Mouse (Mus musculus) cerebral cortex, adult 2 months (tissue): ENCODE results near the gene St6galnac6.

Experiments
- whole genome bisulfite sequencing: fragments of 180-500 bp; shearing (Covaris S2); methylation state at CpG from one replicate; pipeline ENCODE4 v1.1.7; 2018; 5-methylcytosine and 5-hydroxymethylcytosine counted together

St6galnac6 gene

DNA sequence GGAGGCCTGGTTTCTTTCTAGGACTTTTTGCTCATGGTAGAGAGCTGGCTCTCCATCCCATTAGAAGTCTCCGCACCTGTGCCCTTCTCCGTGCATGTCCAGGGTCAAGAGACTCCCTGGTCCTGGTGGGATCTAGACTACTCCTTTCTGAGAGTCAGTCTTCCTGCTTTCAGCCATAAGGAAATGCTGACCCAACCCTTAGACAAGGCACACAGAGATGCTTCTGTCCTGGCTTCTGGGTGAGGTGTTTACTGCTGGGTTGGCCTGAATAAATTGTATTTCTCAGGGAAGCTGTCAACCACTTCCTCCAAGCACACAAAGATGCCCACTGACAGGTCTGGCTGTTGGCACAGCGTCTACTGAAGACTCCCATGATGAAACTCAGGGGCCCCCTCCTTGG is at the start of gene St6galnac6:
TSS of gene St6galnac6 (plus strand) at position 301 of the 400 bp plus-strand sequence.
- 92% methylated on average over 3 of the region's 3 CpGs for WGBS

DNA sequence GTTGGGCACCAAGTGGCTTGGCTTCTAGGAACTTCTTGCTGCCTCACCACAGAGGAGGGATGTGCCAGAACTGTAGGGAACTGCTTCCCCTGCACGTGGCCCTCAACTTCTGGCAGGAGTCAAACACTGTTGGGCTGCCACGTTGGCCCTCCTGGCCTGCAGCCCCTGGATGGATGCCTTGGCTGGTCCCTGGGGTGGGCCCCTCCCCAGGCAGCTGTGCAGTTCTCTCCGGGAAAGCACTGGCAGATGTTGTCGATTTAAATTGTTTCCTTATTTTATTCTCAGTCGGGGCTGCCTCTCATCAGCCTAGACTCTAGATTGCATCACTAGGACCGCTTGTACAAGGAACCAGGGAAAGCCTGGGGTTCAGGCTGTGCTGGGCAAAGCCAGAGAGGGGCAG is 49.7 kb upstream of the St6galnac6 start:
- WGBS, result 32% methylated on average over 6 of the region's 6 CpGs

DNA sequence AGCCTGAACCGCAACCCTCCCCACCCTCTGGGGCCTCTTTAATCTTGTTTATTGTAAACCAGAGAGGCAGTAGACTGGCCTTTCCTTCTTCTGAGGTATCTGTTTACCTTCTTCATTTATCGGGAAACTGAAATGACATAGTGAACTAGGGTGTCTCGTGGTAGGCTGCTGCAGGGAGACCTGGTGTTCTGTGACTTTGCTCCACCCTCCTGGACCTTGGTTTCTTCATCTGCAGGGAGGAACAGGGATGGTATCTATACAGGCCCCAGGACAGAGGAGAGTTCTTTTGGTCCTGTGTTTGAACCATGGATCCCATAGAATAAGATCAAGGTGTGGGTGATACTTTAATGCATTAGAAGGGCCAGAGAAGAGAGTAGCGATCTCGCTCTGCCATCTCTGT is 48.3 kb upstream of the St6galnac6 start:
- 80% methylated on average over 5 of the region's 5 CpGs for WGBS

DNA sequence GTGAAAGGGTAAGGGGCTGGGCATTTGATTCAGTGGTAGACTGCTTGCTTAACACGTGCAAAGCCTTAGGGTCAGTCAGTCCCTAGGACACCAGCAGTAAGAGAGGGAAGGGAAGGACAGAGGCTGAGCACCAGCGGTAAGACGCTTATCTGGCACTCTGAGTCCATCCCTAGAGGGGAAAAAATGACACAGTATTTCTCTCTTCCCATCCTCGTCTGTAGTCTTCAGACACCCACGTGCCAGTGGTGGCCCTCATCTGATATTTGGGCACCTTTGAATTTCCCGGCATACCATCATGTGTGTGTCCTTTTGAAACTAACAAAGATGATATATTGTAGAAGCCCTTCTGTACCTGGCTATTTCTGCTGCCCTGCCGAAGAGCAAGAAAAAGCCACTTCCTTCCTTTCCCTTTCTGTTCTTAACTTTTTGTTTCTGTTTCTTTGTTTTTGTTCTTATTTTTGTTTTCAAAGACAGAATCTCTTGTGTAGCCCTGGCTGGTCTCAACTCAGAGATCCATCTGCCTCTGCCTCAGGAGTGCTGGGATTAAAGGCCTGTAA is 45.8 kb upstream of the St6galnac6 start:
- WGBS, result 67% methylated on average over 7 of the region's 7 CpGs

DNA sequence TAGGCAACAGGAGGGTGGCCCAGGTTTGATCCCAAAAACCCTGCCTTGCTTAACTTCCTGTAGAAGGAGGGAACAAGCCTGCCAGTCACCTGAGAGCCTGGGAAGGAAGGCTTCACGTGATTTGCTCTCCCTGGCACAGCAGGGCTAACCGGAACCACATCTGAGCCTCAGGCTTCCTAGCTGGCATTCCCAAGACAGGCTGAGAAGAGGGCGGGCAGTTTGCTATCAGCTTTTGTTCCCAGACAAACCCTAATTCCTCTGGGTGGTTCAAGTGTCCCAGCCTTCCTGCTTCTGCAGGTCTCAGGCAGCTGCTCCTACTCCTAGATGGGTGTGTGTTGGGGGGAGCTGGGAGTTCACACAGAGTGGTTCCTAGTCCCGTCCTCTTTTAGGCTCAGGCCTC is 44.0 kb upstream of the St6galnac6 start:
- WGBS, result 49% methylated on average over 4 of the region's 4 CpGs

DNA sequence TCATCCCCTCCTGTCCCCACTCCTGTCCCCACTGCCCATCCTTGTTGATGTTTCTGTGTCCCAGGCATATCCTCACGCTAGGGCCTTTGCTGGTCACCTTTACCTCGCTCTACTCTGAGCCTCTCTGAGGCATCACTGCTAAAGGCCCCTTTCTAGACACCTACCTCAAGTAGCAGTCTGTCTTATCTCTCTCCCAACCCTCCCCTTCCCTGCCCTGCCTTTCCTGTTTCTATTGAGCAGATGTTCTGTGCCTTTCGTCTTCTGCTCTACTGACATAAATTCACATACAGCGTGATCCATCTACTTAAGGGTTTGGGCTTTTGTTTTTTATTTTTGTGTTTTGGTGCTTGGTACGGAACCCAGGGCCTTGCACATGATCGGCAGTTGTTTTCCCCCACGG is 43.5 kb upstream of the St6galnac6 start:
- WGBS, result 68% methylated on average over 7 of the region's 7 CpGs

DNA sequence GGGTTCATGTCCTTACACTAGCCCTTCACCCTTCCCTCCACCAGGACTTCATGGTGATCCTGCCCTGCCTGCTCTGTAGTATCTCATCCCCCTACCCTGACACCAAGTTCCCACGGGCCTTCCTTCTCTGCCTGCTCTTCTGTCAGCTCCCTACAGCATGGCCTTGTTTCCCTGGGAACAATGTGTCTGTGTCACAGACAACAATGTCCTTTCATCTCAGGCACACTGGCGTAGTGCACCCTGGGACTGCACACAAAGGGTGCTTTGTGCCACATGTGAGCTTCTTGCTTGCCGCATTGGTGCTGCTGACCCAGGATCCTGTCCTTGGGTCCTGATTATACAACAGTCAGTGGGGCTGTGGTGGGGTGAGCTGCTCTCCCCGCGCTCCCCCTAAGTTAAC is 39.9 kb upstream of the St6galnac6 start:
- 56% methylated on average over 5 of the region's 5 CpGs for WGBS

DNA sequence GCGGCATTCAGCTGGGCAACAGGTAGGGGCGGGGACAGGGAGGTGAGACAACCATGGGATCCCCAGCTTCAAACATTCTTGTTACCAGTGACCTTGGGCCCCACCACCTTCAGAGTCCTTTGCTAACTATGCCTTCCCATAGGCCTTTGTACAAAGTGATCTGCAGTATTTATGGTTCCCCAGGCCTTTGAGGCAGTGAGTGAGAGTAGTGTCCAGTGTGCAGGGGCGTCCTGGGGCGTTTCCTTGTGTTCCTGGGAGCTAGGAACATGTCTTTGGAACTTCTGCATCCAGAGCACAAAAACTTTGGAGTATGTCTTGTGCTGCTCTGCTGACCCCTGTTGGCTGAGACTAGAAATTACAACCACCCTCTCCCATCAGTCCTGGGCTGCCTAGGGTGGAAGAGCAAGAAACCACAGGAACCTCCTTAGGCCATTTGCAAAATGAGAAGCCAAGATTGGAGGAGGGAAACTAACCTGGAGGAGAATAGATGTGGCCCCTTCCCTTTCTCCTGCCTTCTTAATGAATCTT is 32.9 kb upstream of the St6galnac6 start:
- 45% methylated on average over 4 of the region's 4 CpGs for WGBS

DNA sequence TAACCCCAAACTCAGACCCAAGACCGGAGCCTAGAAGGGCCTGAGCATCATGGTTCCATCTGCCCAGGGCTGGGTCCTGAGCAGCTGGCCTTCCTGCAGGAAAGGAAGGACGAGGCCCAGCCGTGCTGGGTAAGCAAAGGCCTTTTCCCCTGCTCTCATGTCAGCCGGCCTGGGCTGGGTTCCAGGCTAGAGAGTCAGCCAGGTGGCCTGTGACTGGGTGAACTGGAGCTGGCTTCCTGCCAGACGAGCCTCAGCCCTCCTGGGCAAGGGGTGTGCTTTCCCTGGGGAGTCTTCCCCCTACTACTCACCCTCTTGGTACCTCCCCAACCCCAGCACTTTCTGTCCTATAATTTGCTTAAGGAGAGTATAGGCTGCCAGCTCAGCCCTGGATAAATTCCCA is 31.4 kb upstream of the St6galnac6 start:
- 47% methylated on average over 5 of the region's 5 CpGs for WGBS

DNA sequence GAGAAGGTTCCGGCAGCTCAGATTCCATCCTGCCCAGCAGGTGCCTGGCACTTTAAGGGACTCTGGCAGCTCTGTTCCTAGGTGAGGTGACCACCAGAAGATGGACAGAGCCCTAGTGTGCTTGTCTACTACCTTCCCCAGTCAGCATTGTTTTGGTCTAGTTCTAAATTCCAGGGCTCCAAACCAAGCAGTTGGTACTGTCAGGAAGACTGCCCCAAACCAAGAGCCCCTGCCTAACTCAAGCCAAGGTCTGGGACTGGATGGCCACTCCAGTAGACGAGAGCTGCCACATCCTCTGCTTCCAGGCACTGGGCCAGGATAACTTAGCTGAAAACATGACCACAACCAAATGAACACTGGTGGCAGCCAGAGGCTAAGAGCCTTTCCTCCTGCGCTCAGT is 30.6 kb upstream of the St6galnac6 start:
- 70% methylated on average over 3 of the region's 3 CpGs for WGBS

DNA sequence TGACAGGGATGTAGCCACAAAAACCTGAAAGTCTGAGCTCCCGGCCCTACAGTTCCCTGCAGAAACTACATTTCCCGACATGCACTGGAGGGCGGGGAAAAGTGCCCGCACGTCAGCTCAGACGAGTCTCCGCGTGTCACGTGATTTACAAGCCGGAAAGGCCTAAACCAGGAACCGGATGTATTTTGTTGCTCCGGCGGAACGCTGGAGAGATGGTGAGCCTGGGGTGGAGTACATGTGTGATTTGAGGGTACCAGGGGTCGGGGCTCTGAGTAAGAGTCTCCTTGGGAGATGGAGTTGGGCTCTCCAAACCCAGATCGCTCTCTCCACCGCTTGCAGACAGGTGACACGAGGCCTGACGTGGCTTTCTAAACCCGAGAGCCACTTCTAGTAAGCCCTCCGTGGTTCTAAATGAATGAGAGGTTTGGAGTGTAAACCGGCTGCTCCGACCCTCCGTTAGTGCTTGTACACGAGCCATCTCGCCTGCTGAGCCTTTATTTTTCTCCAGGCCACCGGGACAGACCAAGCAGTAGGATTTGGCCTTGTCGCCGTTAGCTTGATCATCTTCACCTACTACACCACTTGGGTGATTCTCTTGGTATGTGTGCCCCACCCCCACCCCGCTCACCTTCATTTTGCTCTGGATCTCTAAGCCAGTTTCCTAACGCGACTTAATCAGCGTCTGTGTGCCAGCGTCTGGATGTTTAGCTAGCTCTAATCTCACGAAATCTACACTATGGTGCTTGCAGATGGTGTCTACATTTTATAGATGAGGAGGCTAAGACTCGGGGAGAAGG is 28.6 kb upstream of the St6galnac6 start, which contains the start of gene Dpm2:
TSS of gene Dpm2 (plus strand) at position 161 of the 797 bp plus-strand sequence.
- WGBS, result 1% methylated on average over 36 of the region's 36 CpGs

DNA sequence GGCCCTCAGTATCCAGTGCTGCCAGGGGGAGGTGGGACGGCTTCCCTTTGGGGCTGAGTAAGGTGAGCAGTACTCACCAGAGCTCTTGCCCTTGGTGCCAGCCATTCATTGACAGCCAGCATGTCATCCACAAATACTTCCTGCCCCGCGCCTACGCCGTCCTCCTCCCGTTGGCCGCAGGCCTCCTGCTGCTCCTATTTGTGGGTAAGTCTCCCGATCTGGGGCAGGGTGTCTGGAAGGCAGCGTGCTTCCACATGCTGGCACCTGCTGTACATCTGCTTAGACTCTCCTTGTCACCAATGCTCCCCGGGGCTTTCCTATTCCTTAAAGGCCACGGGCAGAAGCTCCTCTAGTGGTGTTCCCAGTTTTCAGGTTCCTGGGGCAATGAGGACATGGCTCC is 27.3 kb upstream of the St6galnac6 start:
- 77% methylated on average over 11 of the region's 11 CpGs for WGBS

DNA sequence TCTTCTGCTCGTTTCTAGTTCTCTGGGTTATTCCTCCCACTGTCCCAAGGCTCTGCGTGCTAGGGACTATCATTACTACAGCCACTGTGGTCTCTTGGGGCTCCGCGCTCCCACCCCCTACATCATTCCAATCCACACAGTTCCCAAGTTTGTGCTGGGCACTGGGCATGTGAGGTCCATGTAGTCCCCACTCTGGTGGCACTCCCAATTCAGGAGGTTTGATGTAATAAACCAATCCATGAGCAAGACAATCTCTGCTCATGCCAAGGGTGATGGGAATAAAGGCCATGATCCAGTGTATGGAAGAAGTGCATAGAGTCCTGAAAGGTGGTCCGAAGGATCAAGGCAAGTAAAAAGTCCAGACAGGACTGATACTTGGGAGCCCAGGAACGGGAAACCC is 25.0 kb upstream of the St6galnac6 start, which contains the start of gene Pip5kl1:
TSS of gene Pip5kl1 (plus strand) at position 301 of the 400 bp plus-strand sequence.
- WGBS, result 61% methylated on average over 6 of the region's 6 CpGs

DNA sequence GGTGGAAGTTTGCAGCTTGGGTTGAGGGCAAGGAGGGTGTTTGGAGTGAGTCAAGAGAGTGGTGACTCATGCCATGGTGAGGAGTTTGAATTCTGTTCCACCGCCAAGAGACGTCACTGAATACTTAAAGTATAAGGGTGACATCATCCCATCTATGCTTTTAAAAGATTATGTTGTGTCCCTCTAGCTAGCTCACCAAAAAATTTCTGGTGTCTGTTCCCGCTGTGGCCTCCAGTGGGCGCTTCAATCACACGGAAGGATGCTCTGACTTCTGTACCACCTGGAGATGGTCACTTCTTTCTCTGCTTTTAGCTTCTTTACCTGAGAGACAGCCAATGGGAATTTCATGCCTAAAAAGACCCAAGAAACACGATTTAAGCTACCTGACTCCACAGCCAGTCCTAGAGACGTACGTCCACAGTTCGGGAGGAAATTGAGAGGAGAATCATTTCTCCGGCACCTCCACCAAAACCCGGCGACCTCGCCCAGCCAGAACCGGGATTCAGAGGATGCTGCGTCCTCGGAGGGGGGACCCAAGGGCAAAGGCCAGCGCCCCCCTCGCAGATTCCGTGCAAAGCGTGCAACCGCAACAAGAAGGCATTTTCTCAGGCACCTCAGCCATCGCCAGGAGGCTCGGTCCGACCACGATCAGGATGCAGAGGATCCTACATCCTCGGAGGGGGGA is 24.5 kb upstream of the St6galnac6 start:
- 1% methylated on average over 26 of the region's 26 CpGs for WGBS

DNA sequence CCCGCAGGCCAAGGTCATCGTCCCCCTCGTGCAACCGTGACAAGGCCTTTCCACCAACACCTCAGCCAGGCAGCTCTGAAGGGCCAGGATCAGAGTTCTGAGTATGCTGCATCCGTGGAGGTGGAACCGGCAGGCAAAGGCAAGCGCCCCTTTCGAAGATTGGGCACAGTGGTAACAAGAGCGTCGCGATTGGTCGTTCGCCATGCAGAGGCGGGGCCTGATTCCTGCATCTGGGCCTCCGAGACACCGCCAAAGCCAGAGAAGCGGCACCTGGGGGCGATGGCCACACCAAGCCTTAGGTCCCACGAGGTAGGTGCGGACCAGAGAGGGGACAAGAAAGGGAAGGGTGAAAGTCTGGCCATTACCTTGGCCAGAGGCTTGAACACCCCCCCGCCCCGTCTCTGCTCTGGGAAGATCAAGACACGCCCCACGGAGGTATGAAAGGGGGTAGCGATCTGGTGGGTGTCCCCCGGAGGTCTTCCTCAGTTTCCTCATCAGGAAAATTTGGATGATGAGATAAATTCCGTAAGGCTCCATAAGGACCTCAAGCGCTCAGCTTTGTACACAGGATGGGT is 23.8 kb upstream of the St6galnac6 start, which contains the start of gene 9430097D07Rik:
TSS of gene 9430097D07Rik (minus strand) at position 99 of the 575 bp plus-strand sequence.
- WGBS, result 10% methylated on average over 28 of the region's 28 CpGs

DNA sequence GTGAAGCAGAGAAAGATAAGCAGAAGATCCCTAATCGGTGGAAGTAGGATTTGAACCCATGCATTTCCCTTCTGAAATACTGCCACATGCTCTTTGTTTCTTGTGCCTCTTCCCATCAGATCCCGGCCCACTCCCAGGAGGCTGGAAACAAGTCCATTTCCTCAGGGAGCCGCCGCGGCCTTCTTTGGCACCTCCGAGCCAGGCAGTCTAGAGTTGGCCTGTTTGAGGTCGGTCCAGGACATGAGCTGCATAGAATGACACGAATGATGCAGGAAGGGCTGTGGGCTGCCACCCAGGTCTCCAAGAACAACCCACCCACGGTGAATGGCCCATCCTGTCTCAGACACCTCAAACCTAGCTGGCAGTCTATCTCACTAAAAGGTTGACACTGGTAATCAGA is 23.0 kb upstream of the St6galnac6 start:
- 76% methylated on average over 9 of the region's 9 CpGs for WGBS

DNA sequence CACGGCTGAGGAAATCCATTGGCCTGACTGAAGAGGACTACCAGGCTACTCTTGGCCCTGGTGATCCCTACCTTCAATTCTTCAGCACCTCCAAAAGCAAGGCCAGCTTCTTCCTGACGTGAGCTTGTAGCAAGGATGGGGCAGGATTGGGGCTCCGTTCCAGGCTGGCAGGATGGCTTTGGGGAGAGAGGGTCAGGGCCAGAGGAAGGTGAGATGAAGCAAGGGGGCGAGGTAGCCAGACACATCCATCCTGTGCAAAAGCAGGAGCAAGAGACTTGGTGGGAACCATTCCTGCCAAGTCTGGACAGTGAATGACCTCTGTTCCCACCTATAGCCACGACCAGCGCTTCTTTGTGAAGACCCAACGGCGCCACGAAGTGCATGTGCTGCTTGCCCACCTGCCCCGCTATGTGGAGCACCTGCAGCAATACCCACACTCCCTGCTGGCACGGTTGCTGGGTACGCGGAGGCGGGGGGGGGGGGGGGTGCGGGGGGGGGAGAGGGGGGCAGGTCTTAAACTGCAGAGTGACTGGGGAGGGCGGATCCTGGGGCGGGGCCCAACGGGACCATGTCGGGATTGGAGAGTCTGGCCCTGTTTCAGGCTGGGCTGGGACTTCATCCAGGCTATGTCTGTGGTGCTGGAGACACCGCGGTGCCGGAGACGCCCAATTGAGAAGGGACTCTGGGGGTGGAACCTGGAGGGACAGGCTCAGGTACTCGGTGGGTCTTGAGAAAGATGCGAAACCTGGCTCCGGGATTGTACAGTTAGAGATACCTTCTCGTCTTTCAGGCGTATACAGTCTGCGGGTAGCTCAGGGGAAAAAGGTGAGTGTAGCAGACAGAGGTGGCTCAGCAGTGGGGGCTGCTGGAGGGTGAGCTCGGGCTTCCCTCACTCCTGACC is 21.1 kb upstream of the St6galnac6 start:
- 45% methylated on average over 27 of the region's 30 CpGs for WGBS

DNA sequence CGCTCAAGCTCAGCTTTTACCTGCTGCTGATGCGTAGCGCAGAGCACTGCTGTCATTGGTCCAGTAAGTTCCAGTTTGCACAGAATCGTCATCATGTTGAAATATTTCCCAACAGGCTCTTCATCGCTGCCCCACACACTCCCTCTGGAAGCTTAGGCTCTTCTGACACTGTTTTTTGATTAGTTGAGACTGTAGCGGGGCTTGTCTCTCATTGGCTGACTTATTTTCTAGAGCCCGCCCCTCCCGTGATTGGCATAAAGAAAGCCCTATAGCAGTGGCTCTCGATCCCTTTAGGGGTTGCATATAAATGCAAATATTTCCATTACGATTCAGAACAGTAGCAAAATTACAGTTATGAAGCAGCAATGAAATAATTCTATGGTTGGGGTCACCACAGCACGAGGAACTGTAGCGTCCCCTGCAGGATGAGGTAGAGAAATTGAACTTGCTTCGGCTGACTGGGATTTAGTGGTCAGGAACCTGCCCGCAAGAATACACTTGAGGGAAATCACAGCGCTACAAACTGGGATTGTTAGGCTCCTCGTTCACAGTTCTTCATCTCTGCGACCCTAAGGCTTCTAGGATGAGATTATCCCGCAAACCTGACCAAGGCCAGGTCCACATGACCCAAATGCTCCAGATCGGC is 17.9 kb upstream of the St6galnac6 start:
- 32% methylated on average over 19 of the region's 19 CpGs for whole genome bisulfite sequencing

DNA sequence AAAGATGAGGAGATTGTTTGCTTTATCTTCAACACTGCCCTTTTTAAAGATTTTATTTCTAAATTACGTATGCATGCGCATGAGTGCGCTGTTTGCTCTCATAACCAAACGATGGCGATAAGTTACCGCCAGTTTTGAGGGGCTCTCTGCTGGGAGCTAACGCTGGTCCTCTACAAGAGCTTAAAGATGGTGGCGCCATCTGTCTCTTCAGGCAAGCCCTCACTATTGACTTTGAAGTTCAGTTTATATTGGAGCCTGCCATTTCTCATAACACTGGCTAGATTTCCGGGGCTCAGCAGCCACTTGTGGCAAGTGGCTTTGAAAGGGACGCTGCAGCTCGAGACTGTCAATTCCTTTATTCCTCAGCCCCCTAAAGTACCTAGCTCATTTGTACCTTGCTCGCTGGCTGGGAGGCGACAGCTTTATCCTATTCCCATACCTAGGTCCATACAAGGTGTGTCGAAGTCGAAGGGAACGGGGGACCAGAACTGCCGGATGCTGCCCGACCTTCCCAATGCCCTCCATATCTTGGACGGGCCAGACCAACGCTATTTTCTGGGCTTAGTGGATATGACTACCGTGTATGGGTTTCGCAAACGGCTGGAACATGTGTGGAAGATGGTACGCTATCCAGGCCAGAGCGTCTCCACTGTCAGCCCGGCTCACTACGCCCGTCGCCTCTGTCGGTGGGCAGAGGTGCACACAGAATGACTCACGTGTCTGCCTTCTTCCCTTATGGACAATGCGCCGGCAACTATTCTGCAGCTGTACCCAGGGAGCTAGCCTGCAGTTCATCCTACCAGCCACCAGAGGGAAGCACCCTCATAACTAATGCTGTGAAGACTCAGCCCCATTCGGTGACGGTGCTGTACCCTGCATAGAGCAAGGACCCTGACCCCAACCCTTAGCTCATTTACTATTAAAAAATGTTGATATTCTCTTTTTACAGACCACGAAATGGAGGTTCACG is 16.4 kb upstream of the St6galnac6 start:
- 9% methylated on average over 37 of the region's 37 CpGs for WGBS
